Mouse (Mus musculus): ENCODE measurements around the gene Mcl1. TPM values are rescaled to one million over a fixed set of nuclear protein-coding genes. Genes with fewer than 3 reads are reported as not detected.
A peak's percentile ranks its signal among the peaks of the same experiment; 100 is the strongest.
"Not testable (repeated sequence)": the region's sequence is repeated elsewhere in the genome, so short reads cannot be mapped to it uniquely, and the experiment has no call there.

The Mcl1 gene
- polyA plus RNA-seq (2015; fragmentation: Nextera tagmentation; extraction: Ambion mirVana), result 54.1 and 57.7 TPM in 2 replicates

GRCm38 (mm10) chr3:95658236-95658867 is at the start of gene Mcl1:
Gene Mcl1, plus strand, starts transcription at chr3:95658788.
- peaks cover 23% of the 10 kb centered on the region for H3K4me1 ChIP-seq
- peak within 1 kb of the TSS; percentile 94 for H3K4me3 ChIP-seq (replicated peaks)
- WGBS, result under 1% methylated on average over 42 of the region's 43 CpGs
- H3K27me3 ChIP-seq (replicated peaks), result no peaks in the 10 kb centered on the region
- H3K36me3 ChIP-seq, result peaks cover 8% of the 10 kb centered on the region; the same call in 1 of the 2 replicates
- no peaks in the 10 kb centered on the region for H3K9me3 ChIP-seq
- peak; percentile 96 for ATAC-seq (ENCODE audit: insufficient read depth, low FRiP score, low read depth)
- H3K27ac ChIP-seq, result peak within 1 kb of the TSS; percentile 98
- peak within 1 kb of the TSS; percentile 67 for H3K4me2 ChIP-seq
- H3K9ac ChIP-seq, result peak within 1 kb of the TSS; percentile 96

DNA sequence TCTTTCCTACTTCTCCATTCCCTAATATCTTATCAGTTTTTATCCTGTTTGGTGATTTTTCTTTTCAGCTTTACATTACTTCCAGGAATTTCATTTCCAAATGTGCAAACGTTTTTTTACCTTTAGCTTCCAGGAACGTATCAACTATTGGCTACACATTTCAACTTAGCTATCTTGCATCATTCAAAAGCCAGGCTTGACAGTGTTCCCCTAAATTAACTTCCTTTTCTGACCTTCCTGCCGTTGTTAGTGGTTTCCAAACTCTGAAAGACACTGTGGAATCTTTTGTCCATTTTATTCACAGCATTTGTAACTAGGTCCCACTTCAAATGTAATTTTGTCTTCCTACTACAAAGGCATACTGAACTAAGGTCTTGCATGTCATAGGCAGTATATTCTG is 49.4 kb upstream of the Mcl1 start:
- 68% methylated on average over 3 of the region's 3 CpGs for WGBS
- Histone ChIP-seq H3K27ac (no peak overlapping the region), H3K4me3 (replicated peaks) (no peak overlapping the region), H3K27me3 (replicated peaks) (no peaks in the 10 kb centered on the region), H3K9me3 (no peaks in the 10 kb centered on the region), H3K36me3 (peaks cover 25% of the 10 kb centered on the region), H3K9ac (no peak overlapping the region), H3K4me2 (no peak overlapping the region), H3K4me1 (no peaks in the 10 kb centered on the region)
- no peak for ATAC-seq (ENCODE audit: insufficient read depth, low FRiP score, low read depth)

GRCm38 (mm10) chr3:95613996-95614395 is 44.6 kb upstream of the Mcl1 start:
- Histone ChIP-seq H3K36me3 (peaks cover 42% of the 10 kb centered on the region), H3K9ac (no peak overlapping the region), H3K4me2 (no peak overlapping the region), H3K4me1 (no peaks in the 10 kb centered on the region), H3K27me3 (replicated peaks) (no peaks in the 10 kb centered on the region), H3K9me3 (no peaks in the 10 kb centered on the region), H3K4me3 (replicated peaks) (no peak overlapping the region), H3K27ac (no peak overlapping the region)
- ATAC-seq (ENCODE audit: insufficient read depth, low FRiP score, low read depth), result no peak
- 97% methylated on average over 1 of the region's 1 CpGs for WGBS

GRCm38 (mm10) chr3:95618511-95618910 is 40.1 kb upstream of the Mcl1 start:
- H3K27me3 ChIP-seq (replicated peaks), result no peaks in the 10 kb centered on the region
- no peak for ATAC-seq (ENCODE audit: insufficient read depth, low FRiP score, low read depth)
- H3K4me3 ChIP-seq (replicated peaks), result no peak overlapping the region
- H3K9me3 ChIP-seq, result no peaks in the 10 kb centered on the region
- H3K36me3 ChIP-seq, result peaks cover 31% of the 10 kb centered on the region; the same call in 1 of the 2 replicates
- H3K9ac ChIP-seq, result no peak overlapping the region
- H3K4me2 ChIP-seq, result no peak overlapping the region
- 81% methylated on average over 1 of the region's 1 CpGs for WGBS
- no peak overlapping the region for H3K27ac ChIP-seq
- no peaks in the 10 kb centered on the region for H3K4me1 ChIP-seq

GRCm38 (mm10) chr3:95621241-95621640 is 37.3 kb upstream of the Mcl1 start:
- Histone ChIP-seq H3K27me3 (replicated peaks) (no peaks in the 10 kb centered on the region), H3K27ac (no peak overlapping the region), H3K36me3 (peaks cover 20% of the 10 kb centered on the region; the same call in 1 of the 2 replicates), H3K9me3 (no peaks in the 10 kb centered on the region), H3K4me2 (no peak overlapping the region), H3K4me1 (peaks cover 7% of the 10 kb centered on the region), H3K4me3 (replicated peaks) (no peak overlapping the region), H3K9ac (no peak overlapping the region)
- ATAC-seq (ENCODE audit: insufficient read depth, low FRiP score, low read depth), result no peak
- WGBS, result 84% methylated on average over 1 of the region's 1 CpGs

DNA sequence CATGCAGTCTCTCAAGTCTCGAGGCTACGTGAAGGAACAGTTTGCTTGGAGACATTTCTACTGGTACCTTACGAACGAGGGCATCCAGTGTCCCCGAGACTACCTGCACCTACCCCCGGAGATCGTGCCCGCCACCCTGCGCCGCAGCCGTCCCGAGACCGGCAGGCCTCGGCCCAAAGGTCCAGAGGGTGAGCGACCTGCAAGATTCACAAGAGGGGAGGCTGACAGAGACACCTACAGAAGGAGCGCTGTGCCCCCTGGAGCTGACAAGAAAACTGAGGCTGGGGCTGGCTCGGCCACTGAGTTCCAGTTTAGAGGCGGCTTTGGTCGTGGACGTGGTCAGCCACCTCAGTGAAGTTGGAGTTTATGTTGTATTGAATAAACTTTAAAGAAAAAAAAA is 36.2 kb upstream of the Mcl1 start:
- not testable (repeated sequence) for H3K27ac ChIP-seq; H3K27me3 ChIP-seq (replicated peaks); ATAC-seq (ENCODE audit: insufficient read depth, low FRiP score, low read depth); H3K4me1 ChIP-seq; H3K4me2 ChIP-seq; H3K4me3 ChIP-seq (replicated peaks); H3K9me3 ChIP-seq; H3K9ac ChIP-seq
- 93% methylated on average over 20 of the region's 20 CpGs for WGBS
- H3K36me3 ChIP-seq, result peaks cover 16% of the 10 kb centered on the region; the same call in 1 of the 2 replicates

GRCm38 (mm10) chr3:95623551-95623950 is 35.0 kb upstream of the Mcl1 start:
- Histone ChIP-seq H3K9me3 (no peaks in the 10 kb centered on the region), H3K4me2 (no peak overlapping the region), H3K27ac (no peak overlapping the region), H3K36me3 (peaks cover 19% of the 10 kb centered on the region), H3K4me3 (replicated peaks) (no peak overlapping the region), H3K9ac (no peak overlapping the region), H3K27me3 (replicated peaks) (no peaks in the 10 kb centered on the region), H3K4me1 (peaks cover 7% of the 10 kb centered on the region)
- WGBS, result 67% methylated on average over 2 of the region's 2 CpGs
- ATAC-seq (ENCODE audit: insufficient read depth, low FRiP score, low read depth), result no peak

DNA sequence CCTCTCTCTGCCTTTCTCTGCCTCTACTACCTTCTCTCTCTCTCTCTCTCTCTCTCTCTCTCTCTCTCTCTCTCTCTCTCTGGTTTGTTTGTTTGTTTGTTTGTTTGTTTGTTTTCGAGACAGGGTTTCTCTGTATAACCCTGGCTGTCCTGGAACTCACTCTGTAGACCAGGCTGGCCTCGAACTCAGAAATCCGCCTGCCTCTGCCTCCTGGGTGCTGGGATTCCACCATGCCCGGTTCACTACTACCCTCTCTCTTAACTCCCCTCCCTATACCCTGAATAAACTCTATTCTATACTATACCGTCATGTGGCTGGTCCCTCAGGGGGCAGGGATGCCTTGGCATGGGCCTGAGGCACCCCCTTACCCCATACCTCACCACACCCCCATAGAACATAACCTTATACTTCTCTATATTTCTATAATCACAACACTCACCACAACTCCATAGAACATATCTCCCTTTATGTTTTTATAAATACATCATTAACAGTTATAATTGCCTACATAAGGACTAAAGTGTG is 34.5 kb upstream of the Mcl1 start:
- H3K36me3 ChIP-seq, result peaks cover 24% of the 10 kb centered on the region
- not testable (repeated sequence) for H3K9me3 ChIP-seq; H3K9ac ChIP-seq; H3K27me3 ChIP-seq (replicated peaks); H3K4me1 ChIP-seq; ATAC-seq (ENCODE audit: insufficient read depth, low FRiP score, low read depth)
- peak overlapping the region; percentile 89 for H3K27ac ChIP-seq
- H3K4me3 ChIP-seq (replicated peaks), result peak overlapping the region; percentile 69; the same call in 1 of the 2 replicates
- 65% methylated on average over 5 of the region's 5 CpGs for WGBS
- peak overlapping the region; percentile 55 for H3K4me2 ChIP-seq

GRCm38 (mm10) chr3:95624628-95625503 is 33.7 kb upstream of the Mcl1 start, which contains the start of gene Ensa:
Gene Ensa, plus strand, starts transcription at chr3:95624993.
- Histone ChIP-seq H3K36me3 (peaks cover 32% of the 10 kb centered on the region), H3K4me2 (peak within 1 kb of the TSS; percentile 68), H3K27ac (peak within 1 kb of the TSS; percentile 91), H3K27me3 (replicated peaks) (no peaks in the 10 kb centered on the region), H3K9ac (peak within 1 kb of the TSS; percentile 52; the same call in 1 of the 2 replicates), H3K9me3 (no peaks in the 10 kb centered on the region), H3K4me3 (replicated peaks) (peak within 1 kb of the TSS; percentile 69), H3K4me1 (peaks cover 7% of the 10 kb centered on the region)
- ATAC-seq (ENCODE audit: insufficient read depth, low FRiP score, low read depth), result peak; percentile 99
- under 1% methylated on average over 44 of the region's 44 CpGs for WGBS

- Histone ChIP-seq H3K36me3 (peaks cover 48% of the 10 kb centered on the region), H3K4me2 (no peak overlapping the region), H3K4me3 (replicated peaks) (no peak overlapping the region), H3K27ac (no peak overlapping the region), H3K9me3 (no peaks in the 10 kb centered on the region), H3K4me1 (peaks cover 7% of the 10 kb centered on the region), H3K27me3 (replicated peaks) (no peaks in the 10 kb centered on the region), H3K9ac (no peak overlapping the region)
- ATAC-seq (ENCODE audit: insufficient read depth, low FRiP score, low read depth), result no peak
- WGBS, result 80% methylated on average over 5 of the region's 5 CpGs
Measured at GRCm38 (mm10) chr3:95627763-95628162, 30.8 kb upstream of the Mcl1 start.

DNA sequence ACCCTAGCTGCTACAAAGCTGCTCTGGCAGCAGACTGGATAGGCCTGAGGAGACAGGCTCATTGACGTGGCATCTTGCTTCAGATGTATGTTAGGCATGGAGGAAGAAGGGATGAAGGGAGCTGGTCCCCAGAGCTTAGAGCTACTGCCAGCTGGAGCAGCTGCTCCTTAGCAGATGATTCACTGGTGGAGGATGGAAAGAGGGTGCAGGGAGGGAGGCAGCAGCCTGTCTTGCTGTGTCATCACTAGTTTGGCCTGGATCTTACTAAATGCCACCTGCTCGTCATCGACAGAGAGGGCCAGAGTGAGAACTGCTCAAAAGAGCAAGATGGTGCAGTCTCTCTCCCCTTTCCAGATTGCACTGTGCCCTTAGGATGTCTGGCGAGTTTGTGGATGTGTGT is 28.8 kb upstream of the Mcl1 start:
- ATAC-seq (ENCODE audit: insufficient read depth, low FRiP score, low read depth), result no peak
- peaks cover 49% of the 10 kb centered on the region for H3K36me3 ChIP-seq
- WGBS, result 81% methylated on average over 4 of the region's 4 CpGs

DNA sequence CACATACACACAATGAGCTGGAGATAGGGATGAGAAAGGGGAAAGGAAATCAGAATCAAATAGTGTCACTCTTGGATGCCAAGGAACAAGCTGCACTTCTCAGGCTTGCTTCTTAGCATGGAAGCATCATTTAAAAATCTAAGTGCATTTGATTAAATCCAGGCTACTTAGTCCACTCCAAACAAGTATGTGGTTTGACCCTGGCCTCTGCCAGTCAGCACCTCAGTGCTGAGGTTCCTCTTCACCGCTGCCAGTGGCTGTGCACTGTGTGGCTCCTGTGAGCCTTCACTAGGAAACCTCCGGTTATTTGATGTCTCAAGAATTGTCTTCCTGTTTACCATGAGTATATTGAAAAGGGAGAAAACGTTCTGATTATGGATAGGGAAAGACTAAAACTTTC is 27.7 kb upstream of the Mcl1 start:
- Histone ChIP-seq H3K27me3 (replicated peaks) (no peaks in the 10 kb centered on the region), H3K4me3 (replicated peaks) (no peak overlapping the region), H3K4me2 (no peak overlapping the region), H3K9me3 (no peaks in the 10 kb centered on the region), H3K36me3 (peaks cover 59% of the 10 kb centered on the region), H3K9ac (no peak overlapping the region), H3K4me1 (peaks cover 5% of the 10 kb centered on the region), H3K27ac (no peak overlapping the region)
- WGBS, result 80% methylated on average over 3 of the region's 3 CpGs
- ATAC-seq (ENCODE audit: insufficient read depth, low FRiP score, low read depth), result no peak

More for the DNA sequence above, 28.8 kb upstream of the Mcl1 start:
- Histone ChIP-seq H3K9me3 (no peaks in the 10 kb centered on the region), H3K9ac (no peak overlapping the region), H3K27me3 (replicated peaks) (no peaks in the 10 kb centered on the region), H3K27ac (no peak overlapping the region), H3K4me1 (peaks cover 7% of the 10 kb centered on the region), H3K4me3 (replicated peaks) (no peak overlapping the region), H3K4me2 (no peak overlapping the region)

Data from stomach, embryonic 15.5 days (tissue).